10 mouse cellular contexts compared by ENCODE assay signal in the genomic region with DNA sequence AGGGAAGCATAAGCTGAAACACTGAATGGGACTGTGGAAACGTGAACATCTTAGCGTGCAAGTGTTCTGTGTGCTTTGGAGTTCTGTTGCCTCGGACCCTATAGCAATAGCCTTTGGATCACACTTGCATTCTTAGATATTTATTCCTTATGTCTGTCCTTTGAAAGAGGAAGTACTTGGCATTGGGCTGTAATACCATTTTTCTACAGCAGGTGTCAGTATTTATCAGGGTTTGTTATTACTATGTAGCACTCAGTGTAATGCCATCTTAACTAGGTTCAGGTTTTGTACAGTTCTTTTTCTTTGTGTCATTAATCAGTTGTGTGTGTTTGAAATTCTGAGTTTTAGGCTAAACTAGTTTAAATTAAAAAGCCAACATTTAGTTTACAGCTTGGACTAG. TPM values are rescaled to one million over a fixed set of nuclear protein-coding genes. Genes with fewer than 3 reads are reported as not detected.
DNase-seq lines count a peak whose midpoint lies in the region; ATAC-seq and TF ChIP-seq lines count a peak whose summit lies in the region.
"Had no signal": no experiment of that assay in that cellular context is flagged by ENCODE, and none has a peak within 500 bp of the region (broad histone marks: within the 10 kb centered on the region; RNA-seq: fewer than 3 reads in every experiment).

No protein-coding gene starts in this region.

- no peaks in the 10 kb centered on the region for H3K4me1 ChIP-seq in hindbrain, embryonic 11.5 days (replicated peaks; ENCODE audit: control insufficient read depth, insufficient read depth, low read length)
- H3K4me1 ChIP-seq in hindbrain, embryonic 13.5 days (replicated peaks) = no peaks in the 10 kb centered on the region
- no peaks in the 10 kb centered on the region for H3K4me1 ChIP-seq in thymus, adult 2 months (replicated peaks; ENCODE audit: control insufficient read depth, insufficient read depth, low read length)
- H3K4me1 ChIP-seq: embryonic facial prominence, embryonic 13.5 days; limb, embryonic 15.5 days had no signal

- H3K9ac ChIP-seq in hindbrain, embryonic 11.5 days (ENCODE audit: low read depth, low read length) = no peak overlapping the region
- H3K9ac ChIP-seq in hindbrain, embryonic 13.5 days = no peak overlapping the region
- H3K9ac ChIP-seq: embryonic facial prominence, embryonic 13.5 days; limb, embryonic 15.5 days had no signal

- H3K4me2 ChIP-seq in hindbrain, embryonic 11.5 days (replicated peaks; ENCODE audit: low read depth, low read length) = no peak overlapping the region
- H3K4me2 ChIP-seq in hindbrain, embryonic 13.5 days = no peak overlapping the region
- H3K4me2 ChIP-seq: embryonic facial prominence, embryonic 13.5 days; limb, embryonic 15.5 days had no signal

- no peaks in the 10 kb centered on the region for H3K9me3 ChIP-seq in hindbrain, embryonic 11.5 days (ENCODE audit: control insufficient read depth, low read length)
- H3K9me3 ChIP-seq in hindbrain, embryonic 13.5 days = no peaks in the 10 kb centered on the region
- H3K9me3 ChIP-seq: embryonic facial prominence, embryonic 13.5 days; limb, embryonic 15.5 days had no signal

- WGBS in hindbrain, embryonic 11.5 days = 58% methylated on average over 3 of the region's 3 CpGs
- WGBS in hindbrain, embryonic 13.5 days = 57% methylated on average over 3 of the region's 3 CpGs
- WGBS in thymus, adult 2 months = 56% methylated on average over 3 of the region's 3 CpGs

- peak; percentile 75 for DNase-seq in hindbrain, embryonic 11.5 days (ENCODE audit: low spot score)
- DNase-seq in thymus, adult 2 months = peak; percentile 3
- no peak for DNase-seq in thymus, adult 18-20 months
- peak; percentile 72 for DNase-seq in mesoderm, embryonic 11.5 days (ENCODE audit: low read depth, low spot score)
- no peak for DNase-seq in urinary bladder, postnatal 25 days (ENCODE audit: low spot score)
- no peak for DNase-seq in thymus, postnatal 25 days

- H3K27me3 ChIP-seq in hindbrain, embryonic 11.5 days (ENCODE audit: control insufficient read depth, insufficient read depth, low read length) = no peaks in the 10 kb centered on the region
- no peaks in the 10 kb centered on the region for H3K27me3 ChIP-seq in hindbrain, embryonic 13.5 days
- no peaks in the 10 kb centered on the region for H3K27me3 ChIP-seq in thymus, adult 2 months (ENCODE audit: control insufficient read depth, insufficient read depth, low read length)
- H3K27me3 ChIP-seq: embryonic facial prominence, embryonic 13.5 days; limb, embryonic 15.5 days had no signal

- H3K27ac ChIP-seq in hindbrain, embryonic 11.5 days (ENCODE audit: low read depth, low read length) = no peak overlapping the region
- no peak overlapping the region for H3K27ac ChIP-seq in hindbrain, embryonic 13.5 days
- no peak overlapping the region for H3K27ac ChIP-seq in thymus, adult 2 months (ENCODE audit: control insufficient read depth, insufficient read depth, low read length)
- H3K27ac ChIP-seq: embryonic facial prominence, embryonic 13.5 days; limb, embryonic 15.5 days had no signal

- ATAC-seq in hindbrain, embryonic 11.5 days (ENCODE audit: low FRiP score) = no peak
- no peak for ATAC-seq in hindbrain, embryonic 13.5 days (ENCODE audit: low FRiP score)
- ATAC-seq in common myeloid progenitor, adult 5-6 weeks (replicated peaks; ENCODE audit: low read depth, poor library complexity, severe bottlenecking) = peak; percentile 79

- no peak for TF ChIP-seq CTCF in thymus, adult 2 months (IDR thresholded peaks at IDR 0.05; ENCODE audit: borderline replicate concordance, control insufficient read depth, extremely low read depth, insufficient read depth, low read length, poor library complexity)

- H3K36me3 ChIP-seq in hindbrain, embryonic 11.5 days (ENCODE audit: control insufficient read depth, insufficient read depth, low read length) = no peaks in the 10 kb centered on the region
- peaks cover under 1% of the 10 kb centered on the region for H3K36me3 ChIP-seq in hindbrain, embryonic 13.5 days
- peaks cover 5% of the 10 kb centered on the region for H3K36me3 ChIP-seq in thymus, adult 2 months (ENCODE audit: control insufficient read depth, insufficient read depth, low read length)

- H3K4me3 ChIP-seq in hindbrain, embryonic 11.5 days (ENCODE audit: low read depth, low read length) = no peak overlapping the region
- no peak overlapping the region for H3K4me3 ChIP-seq in hindbrain, embryonic 13.5 days
- no peak overlapping the region for H3K4me3 ChIP-seq in thymus, adult 2 months (ENCODE audit: control insufficient read depth, insufficient read depth, low read length)
- H3K4me3 ChIP-seq: embryonic facial prominence, embryonic 13.5 days; limb, embryonic 15.5 days had no signal

- no peak for TF ChIP-seq POLR2A in thymus, adult 2 months (IDR thresholded peaks at IDR 0.05; ENCODE audit: control insufficient read depth, extremely low read depth, insufficient read depth, low read length, poor library complexity)

RNA-seq across cellular contexts. Expression of gene Hprt, which starts 18.1 kb away (rescaled TPM):
- 79.4 and 79.6 TPM in 2 replicates for polyA plus RNA-seq in hindbrain, embryonic 11.5 days (2014; fragmentation: Nextera tagmentation; extraction: Ambion mirVana)
- 85.9 and 88.8 TPM in 2 replicates for polyA plus RNA-seq in hindbrain, embryonic 13.5 days (2015; fragmentation: Nextera tagmentation; extraction: Ambion mirVana)
- 19.6 and 20.7 TPM in 2 replicates for polyA plus RNA-seq in thymus, adult 2 months (2012; rRNA removed)
- 339 and 352 TPM in 2 replicates for total RNA-seq in common myeloid progenitor, adult 5-6 weeks (2017)

Comparison
In these comparisons a context has a peak if more than half of its experiments do, and no peak if none do; other contexts are left out.
1. DNase-seq: peak in hindbrain, embryonic 11.5 days (single experiment), thymus, adult 2 months (single experiment) and mesoderm, embryonic 11.5 days (single experiment); none in thymus, adult 18-20 months (0 of 2), urinary bladder, postnatal 25 days (single experiment) and thymus, postnatal 25 days (single experiment).